Mouse (Mus musculus): ENCODE measurements around the gene Taf8. TPM values are rescaled to one million over a fixed set of nuclear protein-coding genes. Genes with fewer than 3 reads are reported as not detected.

The Taf8 gene
- total RNA-seq, 2 experiments from 2014 or later, result 9.5 to 10.2 TPM

DNA sequence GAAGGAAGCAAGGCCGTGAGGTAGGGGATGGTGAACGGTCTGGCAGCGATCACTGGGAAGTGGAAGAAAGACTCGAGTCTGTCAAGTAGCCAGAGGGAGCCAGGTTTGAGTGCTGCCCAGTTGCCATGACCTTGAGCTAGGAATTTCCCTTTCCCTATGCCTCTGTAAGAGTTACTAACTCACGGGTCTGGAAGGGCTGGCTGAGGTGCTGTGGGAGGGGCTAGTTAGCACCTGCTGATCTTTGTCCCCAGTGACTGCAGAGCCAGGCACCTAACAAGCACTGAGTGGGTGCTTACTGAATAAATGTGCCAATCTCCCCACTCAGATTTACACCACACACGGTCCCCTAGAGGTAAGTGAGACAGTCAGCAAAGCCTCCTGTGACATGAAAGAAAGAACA lies 8.4 kb downstream of the Taf8 start:
- DNase-seq, result no peak
- intact Hi-C loops (cut with DNase I; ENCODE audit: low total_unique reads), result no loop called here

DNA sequence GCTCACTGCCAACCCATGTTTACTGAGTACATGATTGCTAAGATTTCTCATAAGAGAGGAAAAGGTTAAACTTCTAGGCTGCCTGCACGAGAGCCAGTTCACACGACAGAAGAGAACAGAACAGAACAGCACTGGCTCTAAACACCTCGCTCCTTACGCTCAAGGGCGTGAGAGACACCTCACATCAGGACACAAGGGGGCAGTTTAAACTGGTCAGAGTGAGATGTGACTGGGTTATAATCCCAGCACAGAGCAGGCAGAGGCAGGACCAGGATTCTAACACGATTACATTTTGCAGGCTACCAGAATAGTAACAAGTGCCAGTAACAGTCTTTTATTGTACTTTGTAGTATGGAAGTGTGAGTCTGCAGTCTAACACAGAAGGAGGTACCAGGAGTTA lies 9.4 kb downstream of the Taf8 start:
- intact Hi-C loops (cut with DNase I; ENCODE audit: low total_unique reads), result no loop called here
- no peak for DNase-seq

DNA sequence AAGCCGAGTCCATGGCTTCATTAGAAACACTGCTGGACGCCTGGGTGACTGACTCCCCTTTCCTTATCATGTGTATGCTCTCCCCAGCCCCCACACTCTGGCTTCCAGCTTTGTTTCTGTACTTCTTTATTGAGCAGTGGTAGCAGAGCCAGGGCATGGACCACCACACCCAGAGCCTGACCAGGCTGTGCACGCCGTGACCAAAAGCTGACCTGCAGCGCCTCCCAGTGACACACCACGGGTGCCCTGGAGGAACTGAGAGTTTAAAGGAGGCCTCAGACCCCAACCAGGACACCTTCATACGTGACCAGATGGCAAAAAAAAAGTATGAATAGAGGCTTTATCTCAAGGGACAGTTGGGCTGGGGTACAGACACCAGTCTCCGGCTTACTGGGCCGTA lies 11.3 kb downstream of the Taf8 start:
- DNase-seq, result no peak
- intact Hi-C loops (cut with DNase I; ENCODE audit: low total_unique reads), result no loop called here

DNA sequence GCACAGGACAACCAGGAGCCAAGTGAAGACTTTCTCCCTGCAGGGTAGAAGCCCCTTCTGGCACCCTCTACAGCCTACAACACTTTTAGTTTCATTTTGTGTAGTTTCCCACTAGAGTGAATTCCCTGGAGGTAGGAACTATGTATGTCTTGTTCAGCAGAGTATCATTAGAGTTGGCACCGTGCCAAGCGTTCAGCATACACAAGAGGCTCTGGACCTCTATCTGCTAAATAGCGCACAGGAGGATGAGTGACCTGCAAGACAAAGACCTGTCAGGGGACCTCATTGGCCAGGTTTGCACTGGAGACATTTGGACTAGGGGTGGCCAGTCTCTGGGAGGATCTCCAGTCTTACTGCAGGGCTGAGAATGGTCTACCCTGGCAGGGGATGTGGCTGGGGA lies 16.3 kb downstream of the Taf8 start:
- intact Hi-C loops (cut with DNase I; ENCODE audit: low total_unique reads), result loop anchor here (10.0 kb wide), 1 partner anchor 101 kb away; the partner anchor contains the start of gene Guca1b

DNA sequence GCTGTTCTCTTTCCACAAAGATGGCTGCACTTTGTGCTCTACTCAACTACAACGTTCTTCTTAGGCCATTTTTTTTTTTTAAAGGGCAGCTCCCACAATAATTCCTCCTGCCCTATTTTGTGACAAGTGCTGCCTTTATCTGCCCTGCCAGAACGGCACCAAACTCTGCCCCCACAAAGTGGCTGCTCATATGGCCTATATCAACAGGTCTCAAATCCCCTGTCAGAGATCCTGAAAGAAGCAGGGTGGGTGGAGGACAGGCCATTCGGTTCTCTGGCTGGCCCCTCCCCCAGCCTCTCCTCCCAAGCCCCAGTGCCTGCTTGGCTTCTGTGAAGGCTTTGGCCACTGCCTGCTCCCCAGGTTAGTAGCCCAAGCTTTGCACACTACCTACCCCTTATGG lies 17.1 kb downstream of the Taf8 start:
- intact Hi-C loops (cut with DNase I; ENCODE audit: low total_unique reads), result loop anchor here (10.0 kb wide), 1 partner anchor 100 kb away; the partner anchor contains the start of gene Guca1b
- no peak for DNase-seq

More for the DNA sequence above, 16.3 kb downstream of the Taf8 start:
- DNase-seq, result no peak

GRCm38 (mm10) chr17:47484241-47484921 lies 17.7 kb downstream of the Taf8 start:
- DNase-seq, result no peak

DNA sequence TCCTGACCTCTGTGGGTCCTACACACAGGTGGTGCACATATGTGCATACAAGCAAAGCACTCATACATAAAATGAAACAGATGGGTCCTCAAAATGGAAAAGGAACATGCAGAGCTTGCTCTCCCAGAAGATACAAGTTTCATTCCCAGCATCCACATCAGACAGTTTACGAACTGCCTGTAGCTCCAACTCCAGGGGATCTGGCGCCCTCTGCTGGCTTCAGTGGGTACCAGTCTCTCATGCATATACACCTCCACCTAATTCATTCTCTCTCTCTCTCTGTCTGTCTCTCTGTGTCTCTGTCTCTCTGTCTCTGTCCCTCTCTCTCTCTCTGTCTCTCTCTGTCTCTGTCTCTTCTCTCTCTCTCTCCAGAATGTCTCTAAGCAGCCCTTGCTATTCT lies 19.7 kb downstream of the Taf8 start:
- intact Hi-C loops (cut with DNase I; ENCODE audit: low total_unique reads), result loop anchor here (10.0 kb wide), 1 partner anchor 98 kb away; the partner anchor contains the start of gene Guca1b
- peak; percentile 70 for DNase-seq

More at GRCm38 (mm10) chr17:47484241-47484921, 17.7 kb downstream of the Taf8 start:
- intact Hi-C loops (cut with DNase I; ENCODE audit: low total_unique reads), result loop anchor here (10.0 kb wide), 1 partner anchor 100 kb away; the partner anchor contains the start of gene Guca1b

DNA sequence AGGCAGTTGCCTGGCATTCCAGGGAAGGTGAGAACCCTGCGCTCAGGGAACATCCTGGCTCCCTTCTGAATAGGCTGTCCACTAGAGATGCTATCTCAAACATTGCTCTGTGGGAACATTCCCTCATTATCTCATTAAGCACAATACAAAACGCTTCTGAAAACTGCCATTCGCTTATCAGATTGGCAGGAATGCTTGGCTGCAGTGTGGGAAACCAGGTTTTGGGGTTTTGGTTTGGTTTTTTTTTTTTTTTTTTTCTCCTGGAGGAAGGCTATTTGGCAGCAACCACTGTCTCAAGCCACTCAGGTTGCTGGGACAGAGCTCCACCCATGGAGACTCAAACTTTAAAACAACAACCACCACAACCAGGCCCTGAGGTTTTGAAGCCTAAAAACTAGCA lies 22.2 kb downstream of the Taf8 start:
- no peak for DNase-seq
- intact Hi-C loops (cut with DNase I; ENCODE audit: low total_unique reads), result loop anchor here (10.0 kb wide), 1 partner anchor 95 kb away; the partner anchor contains the start of gene Guca1b

- no peak for DNase-seq
- intact Hi-C loops (cut with DNase I; ENCODE audit: low total_unique reads), result no loop called here
These were observed 26.4 kb downstream of the Taf8 start for GRCm38 (mm10) chr17:47475714-47476113.

DNA sequence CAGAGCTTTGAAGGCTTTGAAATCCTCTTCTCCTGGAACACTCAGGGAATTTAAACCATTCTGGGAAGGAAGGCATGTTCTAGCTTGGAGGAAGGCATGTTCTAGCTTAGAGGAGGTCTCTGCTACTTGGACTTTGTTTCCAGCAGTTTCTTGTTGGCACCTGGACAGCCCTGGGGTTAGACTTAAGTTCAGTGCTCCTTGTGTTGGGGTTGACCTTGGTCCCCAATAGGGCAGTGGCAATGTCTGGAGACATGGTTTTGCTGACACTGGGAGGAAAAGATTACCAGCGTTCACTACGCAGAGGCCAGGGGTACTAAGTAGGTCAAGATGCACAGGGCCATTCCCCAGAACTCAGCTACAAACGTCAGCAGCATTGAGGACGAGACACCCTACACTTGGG lies 26.9 kb downstream of the Taf8 start:
- DNase-seq, result no peak
- intact Hi-C loops (cut with DNase I; ENCODE audit: low total_unique reads), result no loop called here

DNA sequence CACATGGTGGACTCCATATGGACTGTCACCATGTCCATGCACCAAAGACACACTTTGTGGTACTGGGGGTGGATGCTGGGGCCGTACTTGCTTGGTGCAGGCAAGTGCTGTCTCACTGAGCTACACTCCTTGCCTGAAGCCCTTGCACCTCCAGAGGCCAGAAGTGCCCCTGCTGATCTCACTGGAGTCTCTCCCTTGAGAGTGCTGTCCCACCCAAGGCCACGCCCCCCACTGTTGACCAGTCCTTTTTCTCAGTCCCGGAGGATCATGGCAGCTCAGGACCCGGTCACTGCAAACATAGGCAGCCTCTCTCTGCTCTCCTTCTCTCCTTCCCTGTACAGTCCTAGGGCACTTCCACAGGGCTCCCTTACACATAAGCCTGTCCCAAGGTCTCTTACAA lies 27.8 kb downstream of the Taf8 start:
- no peak for DNase-seq
- intact Hi-C loops (cut with DNase I; ENCODE audit: low total_unique reads), result no loop called here

GRCm38 (mm10) chr17:47473434-47473974 lies 28.6 kb downstream of the Taf8 start:
- peak; percentile 38 for DNase-seq
- intact Hi-C loops (cut with DNase I; ENCODE audit: low total_unique reads), result no loop called here

DNA sequence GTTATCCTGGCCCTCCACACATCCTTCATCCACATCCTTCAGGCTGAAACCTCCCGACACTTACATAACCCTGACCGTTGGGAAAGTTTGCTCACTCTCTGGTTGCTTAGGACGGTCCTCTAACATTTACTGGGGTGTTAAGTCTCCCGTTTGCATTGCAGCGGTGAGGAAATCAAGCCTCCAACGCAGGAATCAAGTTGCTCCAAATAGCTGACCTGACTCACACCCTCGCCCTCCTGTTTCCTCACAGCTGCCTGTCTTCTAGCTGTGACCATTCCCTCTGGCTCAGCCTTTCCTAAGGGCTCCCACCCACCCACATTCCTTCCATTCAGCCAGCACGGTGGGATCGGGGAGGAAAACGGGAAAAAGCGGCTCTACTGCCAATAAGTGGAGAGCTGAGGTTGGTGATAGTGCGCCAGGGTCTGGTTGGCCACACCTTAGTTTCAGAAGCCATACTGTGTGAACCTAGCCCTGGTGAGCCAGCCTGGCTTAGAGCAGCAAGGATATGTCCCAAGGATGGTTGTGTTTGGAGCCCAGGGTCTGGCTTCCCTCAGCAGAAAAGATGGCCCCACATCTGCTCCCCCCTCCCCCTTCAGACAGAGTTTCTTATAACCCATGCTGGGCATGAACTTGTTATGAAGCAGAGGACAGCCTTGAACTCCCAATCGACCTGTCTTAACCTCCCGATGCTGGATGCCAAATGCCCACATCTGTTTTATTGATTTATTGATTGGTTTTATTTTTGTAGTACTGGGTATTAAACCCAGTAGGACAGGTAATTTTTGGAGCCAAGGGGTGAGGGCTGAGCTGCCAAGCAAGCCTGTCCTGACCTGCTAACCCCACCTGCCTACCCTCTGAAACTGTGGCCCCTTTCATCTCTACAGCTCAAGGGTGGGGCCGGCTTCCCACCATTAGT lies 29.4 kb downstream of the Taf8 start:
- intact Hi-C loops (cut with DNase I; ENCODE audit: low total_unique reads), result no loop called here
- no peak for DNase-seq

GRCm38 (mm10) chr17:47470686-47471085 lies 31.4 kb downstream of the Taf8 start:
- intact Hi-C loops (cut with DNase I; ENCODE audit: low total_unique reads), result no loop called here
- DNase-seq, result no peak

- no peak for DNase-seq
- intact Hi-C loops (cut with DNase I; ENCODE audit: low total_unique reads), result no loop called here
These were observed 32.0 kb downstream of the Taf8 start for GRCm38 (mm10) chr17:47470121-47470520.

GRCm38 (mm10) chr17:47469642-47470041 lies 32.5 kb downstream of the Taf8 start:
- no peak for DNase-seq
- intact Hi-C loops (cut with DNase I; ENCODE audit: low total_unique reads), result no loop called here

GRCm38 (mm10) chr17:47468466-47468865 lies 33.6 kb downstream of the Taf8 start:
- intact Hi-C loops (cut with DNase I; ENCODE audit: low total_unique reads), result no loop called here
- peak; percentile 25 for DNase-seq

GRCm38 (mm10) chr17:47468063-47468462 lies 34.0 kb downstream of the Taf8 start:
- intact Hi-C loops (cut with DNase I; ENCODE audit: low total_unique reads), result no loop called here
- DNase-seq, result no peak

GRCm38 (mm10) chr17:47467659-47468058 lies 34.4 kb downstream of the Taf8 start:
- intact Hi-C loops (cut with DNase I; ENCODE audit: low total_unique reads), result no loop called here
- DNase-seq, result no peak

DNA sequence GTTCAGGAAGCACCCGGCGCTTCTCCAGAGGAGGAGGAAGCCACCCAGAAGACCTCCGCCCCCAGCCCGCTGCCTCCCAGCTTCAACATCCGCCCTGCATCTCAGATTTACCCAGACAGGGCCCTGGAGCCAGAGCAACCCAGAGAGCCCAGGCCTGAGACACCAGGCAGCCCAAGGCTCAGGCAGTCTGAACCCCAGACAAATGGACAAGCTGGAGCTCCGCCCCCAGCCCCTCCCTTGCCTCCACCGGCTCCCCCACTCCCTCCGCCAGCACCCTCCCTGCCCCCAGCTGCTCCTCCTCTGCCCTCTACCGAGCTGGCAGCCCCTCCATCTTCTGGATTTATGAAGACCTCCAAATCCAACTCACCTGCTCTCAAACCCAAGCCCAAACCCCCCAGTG lies 35.8 kb downstream of the Taf8 start:
- DNase-seq, result no peak
- intact Hi-C loops (cut with DNase I; ENCODE audit: low total_unique reads), result no loop called here

Data from gastrocnemius, postnatal 14 days (tissue).